14 mouse cellular contexts compared by ENCODE assay signal in the genomic region with DNA sequence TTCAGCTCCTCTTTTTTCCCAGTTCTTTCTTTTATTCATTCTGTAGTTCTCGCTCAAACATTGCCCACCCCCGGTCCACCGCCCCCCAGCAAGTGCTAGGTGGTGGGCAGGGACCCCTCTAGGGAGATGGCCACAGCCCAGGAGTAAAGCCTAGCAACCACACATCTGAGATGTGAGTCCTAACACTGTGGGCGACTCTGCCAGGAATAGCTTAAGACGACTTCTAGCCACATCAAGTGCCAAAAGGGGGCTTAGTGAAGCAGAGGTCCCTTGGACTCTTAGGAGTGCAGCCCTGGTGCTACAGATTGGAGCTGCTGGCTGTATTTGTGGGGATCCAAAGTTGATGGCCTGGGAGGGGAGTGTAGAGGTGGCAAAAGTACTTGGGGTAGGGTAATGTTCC. TPM values are rescaled to one million over a fixed set of nuclear protein-coding genes. Genes with fewer than 3 reads are reported as not detected.
DNase-seq lines count a peak whose midpoint lies in the region; ATAC-seq and TF ChIP-seq lines count a peak whose summit lies in the region.
"Had no signal": no experiment of that assay in that cellular context is flagged by ENCODE, and none has a peak within 500 bp of the region (broad histone marks: within the 10 kb centered on the region; RNA-seq: fewer than 3 reads in every experiment).

No protein-coding gene starts in this region.

- H3K9ac ChIP-seq in hindbrain, embryonic 14.5 days = 0 out of 2 replicates have a peak overlapping the region, but pooled peaks have one; percentile 13
- peak overlapping the region; percentile 85; the same call in 1 of the 2 replicates for H3K9ac ChIP-seq in midbrain, postnatal 0 days (replicated peaks; ENCODE audit: low read length, poor library complexity, severe bottlenecking)

- H3K9me3 ChIP-seq in hindbrain, embryonic 14.5 days (ENCODE audit: control insufficient read depth, low read length) = no peaks in the 10 kb centered on the region
- H3K9me3 ChIP-seq in midbrain, postnatal 0 days (ENCODE audit: low read length) = no peaks in the 10 kb centered on the region
- H3K9me3 ChIP-seq: heart, embryonic 13.5 days had no signal

- ATAC-seq in hindbrain, embryonic 14.5 days (ENCODE audit: low FRiP score) = no peak
- ATAC-seq in midbrain, postnatal 0 days (ENCODE audit: low FRiP score) = no peak

- H3K36me3 ChIP-seq in hindbrain, embryonic 14.5 days (replicated peaks; ENCODE audit: control insufficient read depth, insufficient read depth) = no peaks in the 10 kb centered on the region
- no peaks in the 10 kb centered on the region for H3K36me3 ChIP-seq in midbrain, postnatal 0 days (ENCODE audit: insufficient read depth, low read length)
- H3K36me3 ChIP-seq: heart, embryonic 13.5 days had no signal

- H3K4me3 ChIP-seq in left cerebral cortex, adult 2 months = peak overlapping the region; percentile 88
- H3K4me3 ChIP-seq in hindbrain, embryonic 14.5 days (replicated peaks; ENCODE audit: low read length) = peak overlapping the region; percentile 78
- H3K4me3 ChIP-seq in midbrain, postnatal 0 days (ENCODE audit: low read depth, low read length) = peak overlapping the region; percentile 85

- H3K4me1 ChIP-seq in hindbrain, embryonic 14.5 days (replicated peaks; ENCODE audit: control insufficient read depth, insufficient read depth, low read length) = peaks cover 18% of the 10 kb centered on the region
- H3K4me1 ChIP-seq in midbrain, postnatal 0 days (ENCODE audit: insufficient read depth, low read length) = peaks cover 7% of the 10 kb centered on the region; the same call in 1 of the 2 replicates

- peaks cover 15% of the 10 kb centered on the region for H3K27me3 ChIP-seq in hindbrain, embryonic 14.5 days (ENCODE audit: control insufficient read depth, insufficient read depth, low read length)
- H3K27me3 ChIP-seq in midbrain, postnatal 0 days (ENCODE audit: insufficient read depth, low read length) = no peaks in the 10 kb centered on the region; the same call in 1 of the 2 replicates

- no peak for TF ChIP-seq CTCF in left cerebral cortex, adult 2 months (IDR thresholded peaks at IDR 0.05)
- no peak for TF ChIP-seq CTCF in brain, embryonic 14.5 days (IDR thresholded peaks at IDR 0.05; ENCODE audit: borderline replicate concordance, extremely low read depth, insufficient read depth, insufficient read length)
- no peak for TF ChIP-seq CTCF in midbrain, postnatal 0 days (IDR thresholded peaks at IDR 0.05)

- H3K4me2 ChIP-seq in hindbrain, embryonic 14.5 days (replicated peaks) = peak overlapping the region; percentile 66
- H3K4me2 ChIP-seq in midbrain, postnatal 0 days (ENCODE audit: low read depth, low read length, poor library complexity, severe bottlenecking) = peak overlapping the region; percentile 73

- DNase-seq in left cerebral cortex, adult 2 months (ENCODE audit: extremely low spot score in 1 of 2, low spot score in 2 of 2) = peak in 1 of 2 experiments; percentile 44
- DNase-seq in left cerebral cortex, postnatal 4 days = no peak
- peak; percentile 8 for DNase-seq in brain, embryonic 14.5 days (ENCODE audit: low read depth)
- DNase-seq in hindbrain, embryonic 14.5 days (ENCODE audit: low spot score) = no peak
- DNase-seq in midbrain, postnatal 0 days (ENCODE audit: low spot score) = no peak
- DNase-seq in layer of hippocampus, adult 8-10 months (ENCODE audit: low spot score in 2 of 2) = no peak
- DNase-seq in adipocyte (ENCODE audit: low spot score) = no peak
- DNase-seq in testis, postnatal 14 days (ENCODE audit: low spot score) = no peak
- DNase-seq: adrenal gland, adult 8-10 months; cerebellum, adult 9-10 months; kidney, postnatal 36 days; lung, postnatal 10 days had no signal

- intact Hi-C loops in left cerebral cortex, adult 2 months (cut with DNase I) = loop anchor here (2.0 to 5.0 kb wide), 3 partner anchors 105 to 420 kb away; no protein-coding TSS in a partner anchor
- intact Hi-C loops in left cerebral cortex, postnatal 4 days (cut with DNase I) = loop anchor here (10.0 kb wide), 1 partner anchor 318 kb away; no protein-coding TSS in a partner anchor

- H3K27ac ChIP-seq in left cerebral cortex, adult 2 months = peak overlapping the region; percentile 98
- no peak overlapping the region for H3K27ac ChIP-seq in hindbrain, embryonic 14.5 days
- H3K27ac ChIP-seq in midbrain, postnatal 0 days (ENCODE audit: low read depth, low read length) = no peak overlapping the region
- H3K27ac ChIP-seq: heart, embryonic 13.5 days had no signal

- TF ChIP-seq POLR2A in brain, embryonic 14.5 days (IDR thresholded peaks at IDR 0.05; ENCODE audit: borderline replicate concordance, extremely low read depth, insufficient read depth, insufficient read length, poor library complexity, severe bottlenecking) = no peak

- WGBS in hindbrain, embryonic 14.5 days = 52% methylated on average over 5 of the region's 5 CpGs
- 48% methylated on average over 5 of the region's 5 CpGs for WGBS in midbrain, postnatal 0 days

RNA-seq across cellular contexts. Expression of gene Kcnma1, which starts 11.6 kb away (rescaled TPM):
- 100 to 1,000 TPM; 194 to 195 TPM for total RNA-seq in left cerebral cortex, adult 2 months (2021)
- total RNA-seq in left cerebral cortex, postnatal 4 days (2021) = 100 to 1,000 TPM; 115 to 124 TPM
- polyA plus RNA-seq in brain, embryonic 14.5 days (2012; rRNA removed) = 10.6 and 18.3 TPM in 2 replicates
- polyA plus RNA-seq in hindbrain, embryonic 14.5 days (2014; fragmentation: Nextera tagmentation; extraction: Ambion mirVana) = 22.1 and 22.8 TPM in 2 replicates
- 45.7 and 55.4 TPM in 2 replicates for total RNA-seq in midbrain, postnatal 0 days (2014; rRNA removed)
- polyA plus RNA-seq in midbrain, postnatal 0 days (2015; fragmentation: Nextera tagmentation; extraction: Ambion mirVana) = 17.4 and 20.6 TPM in 2 replicates
- total RNA-seq in layer of hippocampus, adult 8-10 months (2022) = 100 to 1,000 TPM; 137 to 161 (median 145) TPM
- total RNA-seq: neutrophil, adult 5-6 weeks had no signal
